Mouse (Mus musculus): ENCODE results near the gene Slc39a11. TPM values are rescaled to one million over a fixed set of nuclear protein-coding genes. Genes with fewer than 3 reads are reported as not detected.

Slc39a11 gene
- polyA plus RNA-seq, 1 experiment from 2014 or later = 11.9 TPM

DNA sequence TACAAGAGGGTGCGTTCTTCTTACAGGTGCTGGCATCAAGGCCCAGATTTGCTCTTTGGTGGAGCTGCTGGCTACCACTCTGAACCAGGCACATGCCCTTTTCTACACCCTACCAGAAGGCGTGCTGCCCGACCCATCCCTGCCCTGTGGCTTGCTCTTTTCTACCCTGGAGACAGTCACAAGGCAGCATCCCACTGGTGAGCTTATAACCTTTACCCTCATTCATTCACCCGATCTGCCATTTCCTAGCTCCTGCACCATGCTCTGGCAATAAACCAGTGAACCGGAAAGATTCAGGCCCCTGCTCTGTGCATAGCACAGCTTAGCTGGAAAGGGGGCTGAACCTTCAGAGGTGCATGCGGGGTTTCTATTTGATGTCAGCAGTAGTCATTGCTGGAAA is 2.6 kb upstream of the Slc39a11 start:
- no peak for ATAC-seq (replicated peaks; ENCODE audit: extremely low read depth, insufficient read depth, low FRiP score)

DNA sequence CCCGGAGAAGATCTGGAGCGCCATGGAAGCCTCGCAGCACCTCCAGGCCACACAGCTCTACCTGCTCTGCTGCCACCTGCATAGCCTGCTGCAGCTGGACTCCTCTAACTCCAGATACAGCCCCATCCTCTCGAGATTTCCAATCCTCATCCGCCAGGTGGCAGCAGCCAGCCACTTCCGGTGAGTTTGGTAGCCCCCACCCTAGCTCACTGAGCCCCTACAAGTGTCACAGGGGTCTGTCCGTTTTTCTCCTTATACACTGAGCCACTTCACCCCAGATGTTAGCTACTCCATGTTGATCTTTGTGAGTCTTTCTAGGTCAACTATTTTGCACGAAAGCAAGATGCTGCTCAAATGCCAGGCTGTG is 2.0 kb upstream of the Slc39a11 start:
- H3K4me1 ChIP-seq (ENCODE audit: control insufficient read depth, insufficient read depth, low read length) = peaks cover 9% of the 10 kb centered on the region
- H3K27me3 ChIP-seq (ENCODE audit: control insufficient read depth, insufficient read depth, low read length) = no peaks in the 10 kb centered on the region
- H3K9me3 ChIP-seq (replicated peaks; ENCODE audit: control insufficient read depth, low read length) = no peaks in the 10 kb centered on the region
- peaks cover 46% of the 10 kb centered on the region for H3K36me3 ChIP-seq (ENCODE audit: control insufficient read depth, insufficient read depth)
- no peak for ATAC-seq (replicated peaks; ENCODE audit: extremely low read depth, insufficient read depth, low FRiP score)
- no peak overlapping the region for H3K4me3 ChIP-seq (ENCODE audit: low read length)
- no peak overlapping the region for H3K4me2 ChIP-seq (ENCODE audit: low read depth, low read length)
- no peak overlapping the region for H3K27ac ChIP-seq (ENCODE audit: low read length)
- H3K9ac ChIP-seq (ENCODE audit: low read length) = no peak overlapping the region
- WGBS = 47% methylated on average over 8 of the region's 8 CpGs

More for the DNA sequence above, 2.6 kb upstream of the Slc39a11 start:
- H3K4me1 ChIP-seq (ENCODE audit: control insufficient read depth, insufficient read depth, low read length) = peaks cover 9% of the 10 kb centered on the region
- peaks cover 52% of the 10 kb centered on the region for H3K36me3 ChIP-seq (ENCODE audit: control insufficient read depth, insufficient read depth)
- no peaks in the 10 kb centered on the region for H3K9me3 ChIP-seq (replicated peaks; ENCODE audit: control insufficient read depth, low read length)
- no peak overlapping the region for H3K4me3 ChIP-seq (ENCODE audit: low read length)
- no peaks in the 10 kb centered on the region for H3K27me3 ChIP-seq (ENCODE audit: control insufficient read depth, insufficient read depth, low read length)
- no peak overlapping the region for H3K4me2 ChIP-seq (ENCODE audit: low read depth, low read length)
- WGBS = 90% methylated on average over 6 of the region's 6 CpGs
- no peak overlapping the region for H3K27ac ChIP-seq (ENCODE audit: low read length)
- no peak overlapping the region for H3K9ac ChIP-seq (ENCODE audit: low read length)

DNA sequence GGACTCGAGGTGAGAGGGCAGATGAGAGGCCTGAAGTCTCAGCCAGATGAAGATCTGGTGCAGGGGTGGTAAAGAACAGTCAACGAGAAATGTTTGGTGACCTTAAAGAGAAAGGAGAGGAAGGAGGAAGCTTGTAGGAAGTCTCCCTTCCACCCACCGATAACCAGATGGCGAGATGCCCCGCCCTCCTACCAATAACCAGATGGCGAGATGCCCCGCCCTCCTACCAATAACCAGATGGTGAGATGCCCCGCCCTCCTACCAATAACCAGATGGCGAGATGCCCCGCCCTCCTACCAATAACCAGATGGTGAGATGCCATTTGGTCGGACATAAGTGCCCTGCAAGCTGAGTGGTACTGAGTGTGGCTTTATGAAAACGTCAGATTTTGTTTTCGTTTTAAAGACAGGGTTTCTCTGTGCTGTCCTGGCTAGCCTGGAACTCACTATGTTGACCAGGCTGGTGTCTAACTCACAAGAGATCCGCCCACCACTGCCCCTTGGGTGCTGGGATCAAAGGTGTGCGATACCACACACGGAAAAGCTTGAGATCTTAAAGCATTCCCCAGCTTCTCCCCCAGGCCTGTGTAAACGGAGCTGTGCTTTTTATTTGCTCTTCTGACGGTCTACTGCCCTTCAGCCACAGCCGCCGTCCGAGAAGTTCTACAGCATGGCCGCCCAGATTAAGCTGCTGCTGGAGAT is 1.5 kb upstream of the Slc39a11 start:
- Histone ChIP-seq H3K9me3 (replicated peaks; ENCODE audit: control insufficient read depth, low read length) (no peaks in the 10 kb centered on the region), H3K36me3 (ENCODE audit: control insufficient read depth, insufficient read depth) (peaks cover 41% of the 10 kb centered on the region), H3K9ac (ENCODE audit: low read length) (no peak overlapping the region), H3K27me3 (ENCODE audit: control insufficient read depth, insufficient read depth, low read length) (no peaks in the 10 kb centered on the region), H3K4me1 (ENCODE audit: control insufficient read depth, insufficient read depth, low read length) (peaks cover 9% of the 10 kb centered on the region), H3K4me3 (ENCODE audit: low read length) (no peak overlapping the region), H3K4me2 (ENCODE audit: low read depth, low read length) (no peak overlapping the region), H3K27ac (ENCODE audit: low read length) (no peak overlapping the region)
- WGBS = 73% methylated on average over 22 of the region's 22 CpGs
- no peak for ATAC-seq (replicated peaks; ENCODE audit: extremely low read depth, insufficient read depth, low FRiP score)

DNA sequence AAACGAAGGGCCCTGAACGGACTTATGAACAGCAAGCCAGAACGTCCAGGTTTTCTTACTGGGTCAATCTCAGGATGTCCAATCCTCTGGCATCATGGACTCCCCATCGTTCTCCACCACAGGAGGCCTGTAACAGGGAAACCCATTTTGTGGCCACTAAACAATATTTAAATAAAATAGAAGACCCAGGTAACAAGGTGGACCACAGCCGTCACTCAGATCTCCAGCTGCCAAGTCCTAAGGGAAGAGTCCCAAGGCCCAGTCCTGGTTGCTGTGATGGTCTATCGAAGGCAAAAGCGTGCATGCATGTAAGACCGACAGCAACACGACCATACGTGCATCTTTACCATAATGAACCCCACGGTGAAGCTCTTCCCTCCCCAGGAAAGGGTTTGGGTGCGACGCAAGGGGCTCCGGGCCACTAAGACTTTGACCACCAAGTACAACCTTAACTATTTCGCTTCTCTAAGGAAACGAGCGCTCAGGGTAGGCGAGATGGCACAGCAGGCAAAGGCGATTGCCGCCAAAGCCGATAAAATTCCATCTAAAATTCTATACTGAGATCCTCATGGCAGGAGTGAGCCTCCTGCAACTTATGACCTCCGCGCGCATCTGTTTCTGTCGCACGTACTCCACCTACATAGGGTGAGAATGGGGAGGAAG is 1.1 kb downstream of the Slc39a11 start, which contains the start of gene Cog1:
Gene Cog1 (plus strand): TSS at position 480 of the 663 bp plus-strand sequence.
- Histone ChIP-seq H3K4me1 (ENCODE audit: control insufficient read depth, insufficient read depth, low read length) (peaks cover 9% of the 10 kb centered on the region), H3K36me3 (ENCODE audit: control insufficient read depth, insufficient read depth) (peaks cover 15% of the 10 kb centered on the region), H3K4me2 (ENCODE audit: low read depth, low read length) (peak within 1 kb of the TSS; percentile 90), H3K9ac (ENCODE audit: low read length) (peak within 1 kb of the TSS; percentile 93), H3K27ac (ENCODE audit: low read length) (peak within 1 kb of the TSS; percentile 80), H3K27me3 (ENCODE audit: control insufficient read depth, insufficient read depth, low read length) (no peaks in the 10 kb centered on the region), H3K4me3 (ENCODE audit: low read length) (peak within 1 kb of the TSS; percentile 85), H3K9me3 (replicated peaks; ENCODE audit: control insufficient read depth, low read length) (no peaks in the 10 kb centered on the region)
- WGBS = 40% methylated on average over 26 of the region's 26 CpGs
- no peak for ATAC-seq (replicated peaks; ENCODE audit: extremely low read depth, insufficient read depth, low FRiP score)

DNA sequence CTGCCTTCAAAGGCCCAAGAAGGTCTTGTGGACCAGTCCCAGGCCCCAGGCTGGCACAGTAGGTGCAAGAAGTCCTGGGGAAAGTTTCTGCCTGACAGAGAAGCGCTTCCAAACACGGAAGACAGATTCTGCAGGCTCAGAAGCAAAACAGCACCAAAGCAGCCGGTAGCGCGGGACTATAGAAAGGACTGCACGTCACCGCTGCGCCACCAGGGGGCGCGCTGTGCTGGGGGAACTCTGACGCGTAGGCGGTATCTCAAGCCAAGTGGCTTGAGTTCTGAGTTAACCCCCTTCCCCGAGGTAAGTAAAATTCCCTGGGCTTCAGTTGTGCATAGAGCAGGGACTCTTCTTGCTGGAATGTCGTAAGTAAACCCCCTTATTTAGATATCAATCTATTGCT is 1.7 kb downstream of the Slc39a11 start:
- no peak overlapping the region for H3K4me3 ChIP-seq (ENCODE audit: low read length)
- 4% methylated on average over 15 of the region's 15 CpGs for WGBS
- H3K9me3 ChIP-seq (replicated peaks; ENCODE audit: control insufficient read depth, low read length) = no peaks in the 10 kb centered on the region
- H3K27me3 ChIP-seq (ENCODE audit: control insufficient read depth, insufficient read depth, low read length) = no peaks in the 10 kb centered on the region
- H3K4me2 ChIP-seq (ENCODE audit: low read depth, low read length) = peak overlapping the region; percentile 29; the same call in 1 of the 2 replicates
- H3K36me3 ChIP-seq (ENCODE audit: control insufficient read depth, insufficient read depth) = peaks cover 9% of the 10 kb centered on the region
- H3K4me1 ChIP-seq (ENCODE audit: control insufficient read depth, insufficient read depth, low read length) = peaks cover 9% of the 10 kb centered on the region
- no peak for ATAC-seq (replicated peaks; ENCODE audit: extremely low read depth, insufficient read depth, low FRiP score)
- H3K27ac ChIP-seq (ENCODE audit: low read length) = no peak overlapping the region
- peak overlapping the region; percentile 45; the same call in 1 of the 2 replicates for H3K9ac ChIP-seq (ENCODE audit: low read length)

DNA sequence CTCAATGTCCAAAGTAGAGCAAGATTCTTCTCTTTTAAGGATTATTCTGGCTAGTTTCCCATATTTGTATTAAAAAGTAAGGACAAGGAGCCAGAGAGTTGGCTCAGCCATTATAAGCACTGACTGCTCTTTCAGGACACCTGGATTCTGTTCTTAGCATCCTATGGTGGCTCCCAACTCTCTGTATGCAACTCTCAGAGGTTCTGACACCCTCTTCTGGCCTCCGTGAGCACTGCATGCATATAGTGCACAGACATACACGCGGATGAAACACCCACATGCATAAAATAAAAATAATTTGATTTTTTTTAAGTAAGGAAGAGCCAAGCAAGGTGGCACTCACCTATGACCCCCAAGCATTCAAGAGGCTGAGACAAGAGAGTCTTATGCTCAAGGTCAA is 4.7 kb downstream of the Slc39a11 start:
- Histone ChIP-seq H3K4me1 (ENCODE audit: control insufficient read depth, insufficient read depth, low read length) (peaks cover 5% of the 10 kb centered on the region), H3K9ac (ENCODE audit: low read length) (no peak overlapping the region), H3K4me2 (ENCODE audit: low read depth, low read length) (no peak overlapping the region), H3K36me3 (ENCODE audit: control insufficient read depth, insufficient read depth) (no peaks in the 10 kb centered on the region), H3K4me3 (ENCODE audit: low read length) (no peak overlapping the region), H3K27me3 (ENCODE audit: control insufficient read depth, insufficient read depth, low read length) (no peaks in the 10 kb centered on the region), H3K9me3 (replicated peaks; ENCODE audit: control insufficient read depth, low read length) (no peaks in the 10 kb centered on the region), H3K27ac (ENCODE audit: low read length) (no peak overlapping the region)
- ATAC-seq (replicated peaks; ENCODE audit: extremely low read depth, insufficient read depth, low FRiP score) = no peak
- WGBS = 79% methylated on average over 3 of the region's 3 CpGs

DNA sequence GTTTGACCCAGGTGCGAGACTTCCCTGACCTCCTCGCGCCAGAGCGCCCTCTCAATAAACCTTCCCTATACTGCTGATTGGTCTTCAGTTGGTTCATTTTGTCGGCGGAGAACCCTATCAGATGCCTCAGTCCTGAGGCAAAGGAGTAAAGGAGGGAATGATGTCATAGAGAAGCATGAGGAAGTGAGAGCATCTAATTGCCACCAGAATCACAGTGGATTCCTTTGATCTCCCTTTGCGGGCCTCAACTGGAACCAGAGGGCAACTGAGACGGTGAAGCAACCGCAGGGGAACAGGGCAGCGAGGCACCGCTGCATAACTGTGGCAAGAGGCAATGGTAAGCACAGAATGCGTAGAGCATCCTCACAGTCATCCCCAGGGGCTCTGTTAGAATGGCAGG is 11.2 kb downstream of the Slc39a11 start:
- Histone ChIP-seq H3K27ac (ENCODE audit: low read length) (no peak overlapping the region), H3K4me2 (ENCODE audit: low read depth, low read length) (no peak overlapping the region), H3K4me3 (ENCODE audit: low read length) (no peak overlapping the region), H3K36me3 (ENCODE audit: control insufficient read depth, insufficient read depth) (no peaks in the 10 kb centered on the region), H3K9ac (ENCODE audit: low read length) (no peak overlapping the region), H3K4me1 (ENCODE audit: control insufficient read depth, insufficient read depth, low read length) (no peaks in the 10 kb centered on the region), H3K9me3 (replicated peaks; ENCODE audit: control insufficient read depth, low read length) (0 out of 2 replicates have a peak, but pooled peaks cover 4% of the 10 kb centered on the region), H3K27me3 (ENCODE audit: control insufficient read depth, insufficient read depth, low read length) (no peaks in the 10 kb centered on the region)
- ATAC-seq (replicated peaks; ENCODE audit: extremely low read depth, insufficient read depth, low FRiP score) = no peak
- 82% methylated on average over 12 of the region's 12 CpGs for WGBS

DNA sequence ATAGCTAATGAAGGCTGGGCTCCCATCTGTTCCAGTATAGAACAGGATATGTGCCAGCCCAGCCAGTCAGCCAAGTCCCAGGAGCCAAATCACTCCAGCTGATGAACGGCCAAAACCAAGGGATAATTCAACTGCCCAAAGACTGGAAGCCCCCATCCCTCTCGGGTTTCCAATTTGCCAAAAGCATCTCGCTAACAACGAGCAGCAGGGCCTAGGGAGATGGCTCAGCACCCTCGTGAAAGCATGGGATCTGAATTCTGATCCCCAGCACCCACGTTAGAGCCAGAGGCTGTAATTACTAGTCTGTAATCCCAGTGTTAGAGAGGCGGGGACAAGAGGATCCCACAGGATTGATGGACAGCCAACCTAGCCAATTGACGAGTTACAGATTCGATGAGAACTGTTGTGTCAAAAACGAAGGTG is 15.2 kb downstream of the Slc39a11 start:
- WGBS = 71% methylated on average over 10 of the region's 10 CpGs
- Histone ChIP-seq H3K27me3 (ENCODE audit: control insufficient read depth, insufficient read depth, low read length) (no peaks in the 10 kb centered on the region), H3K4me1 (ENCODE audit: control insufficient read depth, insufficient read depth, low read length) (no peaks in the 10 kb centered on the region), H3K4me3 (ENCODE audit: low read length) (no peak overlapping the region), H3K9me3 (replicated peaks; ENCODE audit: control insufficient read depth, low read length) (0 out of 2 replicates have a peak, but pooled peaks cover 4% of the 10 kb centered on the region), H3K36me3 (ENCODE audit: control insufficient read depth, insufficient read depth) (no peaks in the 10 kb centered on the region), H3K4me2 (ENCODE audit: low read depth, low read length) (no peak overlapping the region), H3K27ac (ENCODE audit: low read length) (no peak overlapping the region), H3K9ac (ENCODE audit: low read length) (no peak overlapping the region)
- no peak for ATAC-seq (replicated peaks; ENCODE audit: extremely low read depth, insufficient read depth, low FRiP score)

DNA sequence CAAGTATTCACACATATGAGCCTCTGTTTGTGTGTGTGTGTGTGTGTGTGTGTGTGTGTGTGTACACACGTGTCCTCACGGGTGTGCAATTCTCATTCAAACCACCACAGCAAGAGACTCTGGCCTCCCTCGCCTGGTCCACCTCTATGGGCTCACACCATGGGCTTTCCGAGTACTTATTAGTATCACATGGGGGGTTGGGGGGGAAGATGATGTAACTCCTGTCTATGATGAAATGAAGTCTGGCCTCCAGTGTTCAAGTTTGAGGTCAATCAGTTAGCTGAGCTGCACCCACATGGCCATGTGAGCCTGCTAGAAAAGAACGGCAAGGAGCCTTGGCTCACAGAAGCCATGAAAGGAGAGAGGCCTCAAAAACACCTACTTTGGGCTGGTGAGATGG is 16.5 kb downstream of the Slc39a11 start:
- Histone ChIP-seq H3K4me3 (ENCODE audit: low read length) (no peak overlapping the region), H3K27me3 (ENCODE audit: control insufficient read depth, insufficient read depth, low read length) (no peaks in the 10 kb centered on the region), H3K36me3 (ENCODE audit: control insufficient read depth, insufficient read depth) (no peaks in the 10 kb centered on the region), H3K27ac (ENCODE audit: low read length) (no peak overlapping the region), H3K4me2 (ENCODE audit: low read depth, low read length) (no peak overlapping the region), H3K4me1 (ENCODE audit: control insufficient read depth, insufficient read depth, low read length) (no peaks in the 10 kb centered on the region), H3K9ac (ENCODE audit: low read length) (no peak overlapping the region), H3K9me3 (replicated peaks; ENCODE audit: control insufficient read depth, low read length) (0 out of 2 replicates have a peak, but pooled peaks cover 4% of the 10 kb centered on the region)
- ATAC-seq (replicated peaks; ENCODE audit: extremely low read depth, insufficient read depth, low FRiP score) = no peak
- 88% methylated on average over 5 of the region's 5 CpGs for WGBS

All from heart, embryonic 16.5 days (tissue).